Mouse (Mus musculus) left cerebral cortex, adult 18-20 months (tissue): ENCODE results near the gene Zfp287. TPM values are rescaled to one million over a fixed set of nuclear protein-coding genes. Genes with fewer than 3 reads are reported as not detected.
"Not testable (repeated sequence)": the region's sequence is repeated elsewhere in the genome, so short reads cannot be mapped to it uniquely, and the experiment has no call there.

Experiments used
- DNase-seq, 2 experiments: peaks; one replicate each; pipeline ENCODE4 v3.0.0; 2021 to 2022; ENCODE audit warnings: low spot score in 2 of 2, mixed read lengths in 1 of 2
- long read RNA-seq, 2 experiments: library from polyadenylated mRNA; stranded (forward); transcript quantifications; one replicate each; pipeline ENCODE4 v2.0.0; 2021
- total RNA-seq, 2 experiments: library from RNA; stranded (reverse); gene quantifications; 2 replicates each; pipeline ENCODE4 v1.2.3; 2021

Zfp287 gene
- total RNA-seq, result 10 to 100 TPM; 16.8 to 17.2 TPM
- long read RNA-seq, experiment 1, partial matches to known transcripts, result 2 of 15 reads
- long read RNA-seq, experiment 1, other reads (novel, unspliced or antisense), result 13 of 15 reads
- long read RNA-seq, experiment 2, partial matches to known transcripts, result 1 of 13 reads
- long read RNA-seq, experiment 2, other reads (novel, unspliced or antisense), result 11 of 13 reads

DNA sequence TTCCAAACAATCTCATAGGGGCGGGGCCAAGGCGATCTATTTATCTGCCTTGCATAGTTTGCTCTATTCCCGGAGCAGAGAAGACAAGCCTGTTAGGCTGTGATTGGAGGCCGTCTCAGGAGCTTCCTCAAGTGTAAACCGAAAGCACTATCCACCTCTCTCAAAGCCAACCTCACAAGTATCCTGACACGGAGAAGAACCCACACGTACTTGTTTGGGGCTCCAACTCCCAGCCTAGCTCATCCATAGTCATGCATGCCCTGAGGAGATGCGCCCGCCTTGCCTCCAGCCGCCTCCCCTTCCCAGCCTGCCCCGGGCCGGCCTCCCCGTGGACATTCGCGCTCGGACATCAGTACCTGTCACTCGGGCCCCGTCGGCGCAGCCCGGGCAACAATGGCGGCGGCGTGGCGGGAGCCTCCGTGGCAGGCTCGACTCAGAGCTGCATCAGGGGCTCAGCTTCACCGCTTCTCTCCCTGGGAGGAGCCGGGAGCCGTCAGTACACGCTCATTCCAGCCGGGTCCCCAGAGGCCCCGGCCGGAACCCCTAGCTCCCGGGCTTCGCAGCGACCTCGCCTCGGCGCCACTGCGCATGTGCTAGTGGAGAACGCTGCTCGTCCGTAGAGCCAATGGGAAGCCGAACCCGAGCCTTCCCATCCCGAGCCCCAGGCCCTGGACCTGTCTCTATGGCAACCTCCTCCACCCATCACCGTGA, at the start of gene Zfp287:
Zfp287 (minus strand) TSS at position 595 of the 711 bp plus-strand sequence.
- peak; percentile 89 to 93 for DNase-seq

DNA sequence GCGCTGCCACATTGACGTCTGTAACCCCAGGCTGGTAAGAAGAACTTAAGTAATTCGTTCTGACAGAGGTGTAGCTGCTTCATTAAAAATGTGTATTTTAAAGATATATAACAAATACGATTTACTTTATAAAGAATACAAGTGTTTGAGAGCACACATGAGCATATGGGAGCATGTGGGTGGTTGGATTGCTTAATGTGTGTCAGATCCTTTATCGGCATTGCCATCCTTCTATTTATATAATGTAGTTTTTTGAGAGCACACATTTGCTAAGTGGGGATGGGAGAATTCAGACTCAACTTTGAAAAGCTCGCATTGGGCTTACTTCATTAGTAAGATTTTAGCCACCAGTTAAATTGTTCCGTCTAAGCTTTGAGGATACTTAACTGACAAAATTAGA, 44.8 kb upstream of the Zfp287 start:
- DNase-seq, result peak in 1 of 2 experiments; percentile 11

DNA sequence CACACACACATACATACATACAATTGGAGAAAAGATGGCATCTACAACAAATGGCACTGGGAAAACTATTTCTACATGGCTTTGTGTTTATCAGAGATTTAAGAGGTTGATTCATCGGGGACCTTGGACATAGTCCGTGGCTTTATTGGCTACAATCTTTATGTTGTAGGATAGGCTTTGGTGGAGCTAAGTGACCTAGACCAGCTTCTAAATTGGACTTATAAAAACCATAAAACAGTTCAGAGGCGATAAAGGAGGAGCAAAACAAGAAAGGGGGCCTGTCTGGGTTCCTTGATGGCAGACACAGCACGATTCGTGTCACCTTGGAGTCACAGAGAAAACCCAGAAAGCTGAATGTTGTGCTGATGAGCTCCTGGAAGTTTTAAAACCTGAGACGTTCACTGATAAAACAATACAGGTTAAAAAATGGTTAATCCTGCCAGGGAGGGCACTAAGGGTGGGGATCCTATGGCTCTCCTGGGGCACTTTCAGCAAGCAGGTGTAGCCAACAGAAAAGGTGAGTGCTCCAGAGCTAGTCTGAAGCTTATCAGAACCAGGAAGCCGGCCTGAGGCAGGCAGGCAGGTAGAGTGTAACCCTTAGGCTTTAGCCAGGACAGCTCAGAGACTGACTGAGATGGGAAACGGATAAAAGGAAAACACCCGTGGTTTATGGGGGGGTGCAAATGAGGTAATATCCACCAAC, 29.2 kb upstream of the Zfp287 start:
- no peak for DNase-seq

DNA sequence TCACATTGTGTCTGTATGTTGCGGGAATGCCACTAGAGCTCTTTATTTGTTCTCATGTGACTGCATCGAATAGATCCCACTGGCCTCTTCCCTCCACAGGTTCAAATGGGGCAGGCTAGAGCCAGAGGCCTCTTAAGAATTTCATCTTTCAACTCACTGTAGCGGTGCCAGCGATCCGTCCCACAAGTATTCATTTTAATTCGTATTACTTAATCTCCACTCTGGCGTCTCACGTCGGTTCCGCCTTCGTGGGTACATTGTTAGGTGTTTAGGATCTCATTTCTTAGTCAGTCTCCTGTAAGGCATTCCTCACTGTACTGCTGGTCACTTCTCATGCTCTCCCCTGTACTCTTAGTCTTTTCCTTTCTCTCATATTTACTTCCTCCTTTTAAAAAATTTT, 26.8 kb upstream of the Zfp287 start:
- no peak for DNase-seq

DNA sequence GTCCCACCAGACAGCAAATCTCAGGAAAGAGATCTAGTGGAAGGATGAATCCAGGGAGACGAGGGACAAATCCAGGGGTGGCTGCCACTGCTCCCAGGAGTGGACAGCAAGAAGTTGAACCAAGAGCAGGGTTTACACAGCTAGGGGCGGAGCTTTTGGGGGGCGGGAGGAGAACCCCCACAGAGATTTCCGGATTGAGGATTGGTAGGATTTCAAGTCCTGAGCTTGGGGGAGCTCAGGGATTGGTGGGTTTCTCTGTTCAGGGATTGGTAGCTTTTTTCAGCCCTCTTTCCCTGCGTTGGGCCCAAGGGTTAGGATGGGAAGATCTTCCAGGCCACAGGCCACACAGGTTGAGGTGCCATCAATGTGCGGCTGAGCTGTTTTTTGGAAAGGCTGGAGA, 26.2 kb upstream of the Zfp287 start:
- no peak for DNase-seq

DNA sequence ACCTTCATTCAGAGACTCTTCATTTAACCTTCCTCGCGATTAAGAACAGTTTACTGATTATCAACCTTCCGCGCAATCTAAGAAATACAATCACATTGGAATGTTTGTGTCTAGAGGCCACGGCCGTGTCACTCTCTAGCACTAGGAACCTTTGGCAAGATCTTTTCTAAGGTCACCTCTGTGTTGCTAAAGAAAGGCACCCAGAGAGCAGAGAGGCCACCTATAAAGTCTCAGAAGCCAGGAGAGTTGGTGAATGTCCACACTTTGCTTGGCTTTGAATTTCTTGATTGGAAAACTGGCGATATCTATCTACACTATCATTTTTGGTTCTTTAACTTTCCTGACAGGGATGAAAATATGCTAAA, 25.4 kb upstream of the Zfp287 start:
- no peak for DNase-seq

DNA sequence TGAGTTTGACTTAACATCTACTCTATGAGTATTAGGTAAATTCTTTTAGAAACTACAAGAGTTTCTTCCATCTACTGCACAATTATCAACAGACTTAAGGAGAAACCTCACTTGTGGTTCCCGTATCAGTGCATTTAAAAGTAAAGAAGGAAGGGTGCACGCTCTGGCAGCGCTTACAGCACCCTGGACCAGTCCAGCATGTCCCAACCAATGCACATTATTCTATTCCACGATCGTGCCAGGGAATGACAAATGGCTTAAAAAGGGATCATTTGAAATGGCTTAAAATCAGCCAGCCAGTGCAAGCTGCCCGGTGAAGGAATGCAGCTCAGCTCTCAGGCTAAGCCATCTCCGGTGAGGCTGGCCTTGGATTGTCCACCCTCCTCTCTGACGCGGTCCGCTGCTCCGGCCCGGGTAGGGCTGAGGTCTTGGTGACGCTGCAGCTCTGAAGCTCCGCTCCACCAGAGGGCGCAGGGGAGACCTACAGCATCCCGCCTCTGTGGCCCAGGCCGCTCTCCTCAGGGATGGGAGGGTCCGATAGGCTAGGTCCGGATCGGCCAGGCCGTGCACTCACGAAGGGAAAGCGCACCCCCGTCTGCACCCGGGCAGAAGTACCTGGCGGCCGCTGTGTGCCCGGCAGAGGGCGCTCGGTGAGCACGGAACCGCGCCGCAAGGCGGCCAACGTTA, 24.9 kb upstream of the Zfp287 start:
- DNase-seq, result peak; percentile 88 to 90

DNA sequence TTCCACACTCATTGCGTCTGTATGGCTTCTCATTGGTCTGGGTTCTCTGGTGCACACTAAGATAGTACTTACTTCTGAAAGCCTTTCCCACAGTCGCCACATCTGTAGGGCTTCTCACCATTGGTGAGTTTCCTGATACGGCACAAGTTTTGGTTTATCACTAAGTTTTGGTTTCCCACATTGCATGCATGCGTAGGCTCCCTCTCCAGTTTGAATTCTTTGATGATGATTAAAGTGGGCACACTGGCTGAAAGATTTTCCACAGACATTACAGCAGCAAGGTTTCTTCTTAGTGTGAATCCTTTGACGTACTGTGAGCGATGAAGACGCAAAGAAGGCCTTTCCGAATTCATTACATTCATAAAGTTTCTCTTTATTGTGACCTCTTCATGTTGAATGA, 21.1 kb upstream of the Zfp287 start, which contains the start of gene Gm10428:
Gm10428 (plus strand) TSS at position 321 of the 400 bp plus-strand sequence.
- DNase-seq, result no peak

DNA sequence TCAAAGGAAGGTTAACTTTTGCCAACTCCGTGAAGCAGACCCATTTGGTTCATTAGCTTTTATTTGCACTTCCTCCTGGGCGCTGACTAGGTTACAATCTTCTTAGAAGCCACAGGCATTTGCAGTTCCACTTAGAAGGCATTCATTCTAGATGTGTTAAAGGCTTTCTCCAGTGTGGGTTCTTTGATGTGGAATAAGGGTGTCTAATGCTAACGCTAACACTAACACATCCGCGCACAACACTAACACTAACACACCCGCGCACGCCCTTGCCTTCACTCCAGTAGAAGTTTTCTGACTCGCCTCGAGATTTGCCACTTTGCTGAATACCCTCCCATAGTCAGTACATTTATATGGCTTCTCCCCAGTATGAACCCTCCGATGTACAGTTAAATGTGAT, 20.5 kb upstream of the Zfp287 start:
- DNase-seq, result no peak

DNA sequence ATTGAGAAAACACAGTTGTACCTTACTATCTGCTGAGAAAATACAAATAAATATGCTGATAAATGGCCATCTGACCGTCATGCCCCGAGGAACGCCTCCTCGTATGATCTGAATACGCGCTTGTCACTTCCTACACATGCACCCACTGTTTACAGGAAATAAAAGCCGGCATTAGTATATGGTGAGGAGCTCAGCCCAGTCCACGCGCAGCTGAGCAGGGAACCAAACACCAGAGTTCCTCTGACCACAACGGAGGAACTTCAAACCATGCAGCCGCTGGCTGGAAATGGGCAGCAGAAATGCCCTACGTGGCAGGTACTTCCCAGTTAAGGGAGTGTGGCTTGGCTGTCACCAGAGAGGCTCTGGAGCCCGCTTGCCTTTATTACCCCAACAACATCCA, 17.7 kb upstream of the Zfp287 start:
- DNase-seq, result not testable (repeated sequence)

DNA sequence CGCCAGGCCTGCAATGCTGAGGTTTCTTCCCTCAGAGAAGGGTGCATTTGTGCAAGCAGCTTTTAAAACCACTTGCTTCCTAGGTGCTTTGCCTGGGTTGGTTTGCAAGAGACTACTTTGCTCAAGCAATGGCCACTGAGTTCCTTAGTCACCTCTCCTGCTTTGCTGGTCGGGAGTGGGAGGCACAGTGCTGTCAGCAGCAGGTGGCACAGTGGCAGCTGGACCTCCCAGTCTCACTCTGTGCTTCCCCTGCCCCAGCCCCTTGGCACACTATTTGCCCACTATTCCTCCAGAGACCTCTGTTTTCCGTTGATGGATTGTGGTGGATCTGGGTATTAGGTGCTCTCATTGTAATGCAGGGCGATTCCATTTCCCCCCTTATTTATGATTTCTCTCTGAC, 16.4 kb upstream of the Zfp287 start:
- no peak for DNase-seq

DNA sequence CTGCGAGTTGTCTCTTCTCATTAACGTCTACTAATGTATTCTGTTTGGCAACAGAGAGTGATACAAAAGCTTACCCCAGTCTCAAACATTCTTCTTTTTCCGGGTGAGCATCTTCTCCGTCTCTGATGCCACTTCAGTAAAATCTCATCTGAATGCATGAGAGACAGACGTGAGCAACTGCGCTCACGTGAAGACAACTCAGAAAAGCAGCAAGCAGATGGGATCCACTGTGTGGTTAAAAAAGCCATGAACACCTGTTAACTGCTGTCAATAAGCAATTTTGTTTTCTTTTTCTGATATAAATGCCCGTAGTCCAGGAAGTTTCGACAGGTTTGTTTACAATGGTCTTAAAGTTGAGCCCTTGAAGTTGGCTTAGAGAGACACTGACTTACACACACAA, 15.5 kb upstream of the Zfp287 start:
- DNase-seq, result no peak

DNA sequence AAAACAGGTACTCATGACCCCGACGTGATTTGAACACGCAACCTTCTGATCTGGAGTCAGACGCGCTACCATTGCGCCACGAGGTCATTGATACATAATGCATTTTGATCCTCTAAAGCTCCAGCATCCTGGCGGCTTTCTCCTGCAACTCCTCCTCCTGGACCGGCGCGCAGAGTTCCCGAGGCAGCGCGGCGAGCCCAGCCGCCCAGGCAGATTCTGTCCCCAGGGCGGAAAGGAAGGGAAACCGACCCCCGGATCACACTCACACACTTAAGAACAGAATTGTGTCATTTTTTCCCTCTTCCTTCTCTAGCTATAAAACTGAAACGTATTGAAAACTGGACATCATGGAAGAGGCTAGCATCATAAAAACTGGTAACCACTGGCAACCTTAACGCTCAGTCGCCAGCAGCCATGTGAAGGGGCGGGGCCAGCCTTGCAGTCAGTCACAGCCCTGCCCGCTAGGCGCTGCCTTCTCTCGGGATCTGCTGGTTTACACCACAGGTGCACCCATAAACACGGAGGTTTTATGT, 14.4 kb upstream of the Zfp287 start:
- DNase-seq, result peak; percentile 72 to 81

DNA sequence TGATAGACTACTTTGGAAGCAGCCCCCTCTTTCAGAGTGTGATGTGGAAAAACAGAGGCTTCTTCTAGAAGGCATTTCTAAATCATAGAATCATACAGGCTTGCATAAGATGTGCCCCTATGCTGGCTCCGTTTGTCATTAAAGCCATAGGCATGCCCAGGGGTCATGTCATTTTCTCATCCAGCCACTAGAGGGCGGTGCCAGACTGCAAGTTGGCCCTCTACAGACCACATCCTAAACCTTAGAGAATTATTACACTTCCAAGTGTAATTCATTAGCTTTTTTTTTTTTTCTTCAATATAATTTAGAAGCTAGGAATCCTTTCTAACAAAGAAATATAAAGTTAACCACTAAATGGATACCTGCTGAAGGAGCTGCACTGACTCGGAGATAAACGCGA, 12.4 kb upstream of the Zfp287 start:
- peak; percentile 74 to 78 for DNase-seq

DNA sequence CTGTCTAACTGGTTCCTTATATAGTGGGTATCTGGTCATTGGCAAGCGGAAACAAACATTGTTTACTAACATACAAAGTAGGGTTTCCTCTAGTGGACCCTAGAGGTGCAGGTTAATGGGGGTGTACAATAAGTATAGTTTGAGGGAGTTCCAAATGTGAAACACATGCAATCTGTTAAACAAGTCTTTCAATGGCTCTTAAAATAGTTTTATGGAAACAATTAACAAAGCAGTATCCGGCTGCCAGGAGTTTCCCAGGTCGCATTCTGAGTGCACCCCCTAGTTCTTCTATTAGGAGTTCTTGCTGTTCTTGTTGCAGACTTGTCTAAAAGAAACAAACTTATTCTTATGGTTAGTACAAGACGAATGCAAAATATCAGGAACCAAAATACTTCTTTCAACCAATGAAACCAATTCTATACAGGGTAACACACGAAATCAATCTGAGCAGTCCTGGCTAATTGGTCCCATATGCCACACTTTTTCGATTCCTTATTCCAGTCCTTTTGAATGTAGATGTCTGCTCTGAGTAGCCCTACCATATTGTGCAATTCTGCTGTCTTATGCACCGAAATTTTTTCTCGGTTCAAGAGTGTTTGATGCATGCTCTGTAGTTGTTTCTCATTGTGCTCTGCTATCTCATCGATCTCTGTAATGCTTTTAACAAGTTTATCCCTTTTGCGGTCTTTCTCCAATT, 10.7 kb upstream of the Zfp287 start:
- no peak for DNase-seq

DNA sequence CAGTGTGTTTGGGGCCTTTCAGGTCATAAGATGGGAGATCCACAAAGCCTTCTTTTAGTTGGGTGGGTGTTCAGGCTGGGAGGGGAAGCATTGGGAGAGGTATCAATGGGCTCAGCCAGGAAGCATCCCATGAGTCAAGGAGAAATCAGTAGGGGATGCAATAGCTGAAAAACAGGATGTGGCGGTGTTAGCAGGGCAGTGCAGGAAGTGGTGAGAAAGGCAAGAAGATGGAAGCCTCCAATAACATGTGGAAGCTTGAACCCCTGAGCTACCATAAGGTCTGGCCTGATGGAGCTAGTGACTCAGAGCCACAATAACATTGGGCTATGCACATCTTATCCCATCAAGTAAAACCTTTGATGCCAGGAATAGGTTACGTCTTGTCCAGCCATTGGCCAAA, 9.5 kb upstream of the Zfp287 start:
- no peak for DNase-seq

DNA sequence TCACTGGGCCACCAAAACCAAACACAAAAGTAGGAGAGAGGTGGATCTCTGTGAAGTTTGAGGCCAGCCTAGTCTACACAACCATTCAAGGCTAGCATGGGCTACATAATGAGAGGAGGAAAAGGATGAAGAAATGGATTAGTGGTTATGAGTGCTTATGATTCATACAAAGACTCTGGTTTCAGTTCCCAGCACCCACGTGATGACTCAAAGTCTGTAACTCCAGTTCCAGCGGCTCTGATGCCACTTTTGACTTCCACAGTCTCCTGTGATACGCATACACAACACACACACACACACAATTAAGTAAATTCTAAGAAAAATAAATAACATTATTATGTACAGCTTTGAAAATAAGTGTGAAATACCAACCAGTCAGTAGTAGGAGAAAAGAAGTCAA, 960 bp upstream of the Zfp287 start:
- no peak for DNase-seq

DNA sequence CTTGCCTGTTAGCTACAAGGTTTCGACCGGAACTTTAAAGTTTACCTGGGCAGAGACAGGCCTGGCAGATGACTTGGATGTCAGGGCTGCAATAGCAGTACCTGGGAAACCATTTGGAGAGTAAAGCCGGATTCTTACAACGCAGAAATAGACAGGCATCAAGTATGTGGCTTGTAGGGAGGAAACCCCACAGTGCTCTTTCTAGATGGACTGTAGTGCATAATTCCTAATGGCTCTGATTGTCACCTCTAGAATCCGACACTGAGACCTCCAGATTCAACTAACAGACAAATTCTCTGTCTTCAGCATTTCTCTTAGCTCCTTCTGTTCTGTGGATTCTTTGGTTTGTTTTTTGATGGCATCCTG, 300 bp upstream of the Zfp287 start:
- no peak for DNase-seq

DNA sequence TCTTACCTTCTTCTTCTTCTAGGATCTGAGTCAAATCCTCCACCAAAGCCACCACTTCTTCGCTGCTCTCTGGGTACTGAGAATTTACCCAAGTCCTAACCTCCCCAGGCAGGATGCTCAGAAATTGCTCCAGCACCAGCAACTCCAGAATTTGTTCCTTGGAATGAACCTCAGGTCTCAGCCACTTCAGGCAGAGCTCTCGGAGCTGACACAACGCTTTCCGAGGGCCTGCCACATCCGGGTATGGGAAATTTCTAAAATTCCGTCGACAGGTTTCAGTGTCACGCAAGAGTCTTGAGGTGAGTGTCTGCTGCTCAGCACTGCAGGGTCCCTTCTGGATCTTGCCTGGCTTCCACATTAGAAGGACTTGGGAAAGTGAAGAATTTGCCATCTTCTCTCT, 3.4 kb downstream of the Zfp287 start:
- no peak for DNase-seq

DNA sequence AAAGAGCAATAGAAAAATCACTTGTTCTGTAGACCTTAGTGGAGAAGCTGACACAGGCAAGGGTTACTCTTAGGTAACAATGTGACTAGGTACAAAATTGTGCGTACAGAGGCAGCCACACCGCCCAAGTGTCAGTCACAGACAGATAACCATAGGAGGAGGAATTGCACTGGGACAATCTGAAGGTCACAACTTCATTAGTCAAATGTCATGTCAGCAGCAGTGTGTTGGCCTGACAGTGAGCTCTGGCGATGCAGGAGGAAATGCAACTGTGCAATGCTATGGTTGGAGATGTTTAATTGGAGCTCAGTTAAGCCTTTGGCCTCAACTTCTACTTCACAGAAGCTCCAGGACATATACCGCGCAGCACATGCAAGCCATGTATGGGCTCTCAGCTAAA, 21.0 kb downstream of the Zfp287 start:
- DNase-seq, result no peak

DNA sequence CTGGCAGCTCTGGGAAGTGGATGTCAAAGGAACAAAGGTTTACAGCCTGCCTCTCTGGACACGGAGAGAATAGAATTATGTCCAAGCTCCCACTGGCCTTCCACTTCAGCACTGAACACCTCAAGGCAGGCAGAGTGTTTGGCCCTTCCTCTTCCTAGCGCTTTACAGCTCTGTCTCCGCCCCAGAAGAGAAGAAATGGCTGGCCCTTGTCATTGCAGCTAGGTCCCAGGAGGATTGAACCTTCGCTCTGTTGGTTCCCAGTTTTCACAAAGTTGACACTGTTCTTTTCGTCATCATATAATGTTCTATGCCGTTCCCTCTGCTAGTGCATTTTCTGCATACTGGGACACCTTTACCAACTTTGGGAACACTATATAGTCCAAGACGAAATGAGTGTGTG, 23.5 kb downstream of the Zfp287 start:
- no peak for DNase-seq
